Mouse (Mus musculus): ENCODE measurements at regions not wholly inside any gene's neighbourhood (a gene's known extent, or its start where the extent isn't known, plus 50 kb on each side); places are given as distances from the start of the nearest gene placed in this dataset.
"Not testable (repeated sequence)": the region's sequence is repeated elsewhere in the genome, so short reads cannot be mapped to it uniquely, and the experiment has no call there.

- no peak for DNase-seq
Measured at GRCm38 (mm10) chr15:59728817-59729560, 287.4 kb downstream of the 4933412E24Rik start.

DNA sequence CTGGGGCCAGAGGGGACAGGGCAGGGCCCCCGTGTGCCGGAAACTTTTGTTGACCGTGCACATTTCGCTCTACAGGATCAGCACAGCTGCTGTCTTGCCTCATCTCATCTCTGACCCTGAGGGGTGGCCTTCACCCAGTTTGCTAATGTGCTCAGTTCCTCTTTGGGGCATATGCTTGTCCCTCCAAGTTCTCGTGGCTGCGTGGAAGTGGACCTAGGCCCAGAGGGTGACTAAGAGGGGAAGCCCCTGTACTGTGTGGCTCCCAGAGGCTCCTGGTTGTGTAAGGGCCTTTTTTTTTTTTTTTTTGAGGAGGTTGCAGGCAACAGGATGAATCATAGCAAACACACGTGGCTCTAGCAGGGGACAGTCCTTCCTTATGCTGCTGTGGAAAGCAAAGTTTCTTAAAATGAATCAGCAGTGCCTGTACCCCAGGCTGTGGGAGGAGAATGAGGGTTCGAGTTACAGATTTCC is 288.2 kb downstream of the 4933412E24Rik start:
- DNase-seq: peak; percentile 29

GRCm38 (mm10) chr15:59725881-59726280 is 290.5 kb downstream of the 4933412E24Rik start:
- DNase-seq: no peak

GRCm38 (mm10) chr15:59722661-59723413 is 293.6 kb downstream of the 4933412E24Rik start:
- DNase-seq: no peak

- DNase-seq: no peak
Measured at GRCm38 (mm10) chr15:59721420-59721819, 295.0 kb downstream of the 4933412E24Rik start.

DNA sequence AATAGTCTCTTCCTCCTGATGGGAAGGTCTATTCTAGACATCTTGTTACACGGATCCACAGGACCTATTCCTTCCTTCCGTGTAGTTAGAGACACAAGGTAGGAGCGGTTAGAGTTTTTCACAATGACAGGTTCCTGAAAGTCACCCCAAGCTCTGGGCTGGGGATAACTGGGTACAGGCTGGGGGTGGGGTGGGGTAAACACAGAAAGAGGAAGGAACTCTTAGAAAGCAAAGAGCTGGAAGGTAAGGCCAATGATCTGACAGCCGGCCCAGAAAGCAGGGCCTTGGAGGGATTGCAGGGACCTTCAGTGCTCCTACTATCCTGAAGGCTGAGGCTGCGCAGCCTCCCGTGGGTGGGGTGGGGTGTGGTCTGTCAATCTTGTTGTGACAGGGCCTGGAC is 295.4 kb downstream of the 4933412E24Rik start:
- no peak for DNase-seq

- no peak for DNase-seq
Measured at GRCm38 (mm10) chr15:59720149-59720548, 296.3 kb downstream of the 4933412E24Rik start.

GRCm38 (mm10) chr15:59719383-59720128 is 296.9 kb downstream of the 4933412E24Rik start:
- DNase-seq: not testable (repeated sequence)

DNA sequence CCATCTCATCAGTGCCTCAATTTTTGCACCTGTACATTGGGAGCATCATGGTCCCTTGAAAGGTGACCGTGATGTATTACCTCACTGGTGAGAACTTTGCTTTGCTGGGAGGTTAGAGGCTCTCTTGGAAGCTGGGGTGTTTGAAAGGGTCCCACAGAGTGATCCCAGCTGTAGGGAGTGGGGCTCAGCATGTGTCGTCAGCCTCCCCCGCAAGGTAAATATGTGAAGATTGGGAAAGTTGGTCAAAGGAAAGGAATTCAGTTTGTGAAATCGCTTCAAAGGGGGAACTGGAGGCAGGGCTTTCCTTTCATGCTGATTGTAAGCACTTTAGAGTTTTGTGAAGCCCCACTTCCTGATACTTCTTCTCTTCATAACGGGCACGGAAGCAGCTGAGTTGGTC is 299.5 kb downstream of the 4933412E24Rik start:
- no peak for DNase-seq

DNA sequence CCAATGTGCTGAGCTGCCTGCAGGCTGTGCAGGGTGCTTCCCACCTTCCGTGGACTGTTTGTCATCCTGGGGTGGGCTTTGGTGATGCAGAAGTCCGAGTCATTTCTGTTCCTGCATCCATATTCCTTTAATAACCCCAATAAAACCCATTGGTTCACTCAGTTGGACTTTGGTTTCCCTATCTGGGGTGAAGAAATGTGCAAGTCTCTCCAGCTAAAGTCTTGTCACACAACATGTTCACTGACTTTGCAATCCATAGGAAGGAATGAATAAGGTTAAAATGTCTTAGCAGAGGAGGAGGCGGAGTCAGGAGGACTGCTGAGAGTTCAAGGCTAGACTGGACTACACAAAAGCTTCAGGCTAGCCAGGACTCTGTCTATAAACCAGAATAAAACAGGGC is 300.5 kb downstream of the 4933412E24Rik start:
- no peak for DNase-seq

DNA sequence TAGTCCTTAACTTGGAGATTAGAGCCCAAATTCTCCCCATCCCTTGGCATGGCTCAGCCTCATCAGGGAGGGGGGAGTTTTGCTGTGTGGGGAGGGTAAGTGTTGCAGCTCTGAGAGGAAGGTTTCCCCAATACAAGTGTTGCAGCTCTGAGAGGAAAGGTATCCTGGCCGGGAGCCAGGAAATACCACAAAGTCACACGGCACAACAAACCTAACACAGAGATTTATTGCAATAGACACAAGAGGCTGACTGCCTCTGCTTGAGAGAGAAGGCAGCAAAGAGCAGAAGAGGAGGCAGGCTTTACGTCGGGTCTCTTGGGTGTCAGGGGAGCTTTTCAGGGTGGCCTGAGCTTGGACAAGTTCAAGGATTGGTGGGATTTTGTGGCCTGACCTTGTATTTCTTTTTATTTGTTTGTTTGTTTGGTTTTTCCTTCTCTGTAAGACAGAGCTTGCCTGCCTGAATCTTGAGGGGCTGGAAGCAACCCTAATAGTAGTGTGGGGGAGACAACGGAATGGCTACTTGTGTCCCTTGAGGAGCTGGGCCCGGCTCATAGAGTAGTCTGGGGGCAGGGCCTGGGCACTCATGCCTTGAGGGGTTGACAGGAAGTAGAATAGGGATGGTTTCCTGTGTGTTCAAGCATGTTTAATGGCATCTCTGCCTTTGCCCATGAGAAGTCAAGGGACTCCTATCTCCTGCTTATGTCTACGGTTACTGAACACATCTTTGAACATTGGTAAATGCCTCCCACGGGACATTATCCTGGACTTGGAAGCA is 302.3 kb downstream of the 4933412E24Rik start:
- peak; percentile 48 for DNase-seq

GRCm38 (mm10) chr15:59712077-59712752 is 304.2 kb downstream of the 4933412E24Rik start:
- no peak for DNase-seq

DNA sequence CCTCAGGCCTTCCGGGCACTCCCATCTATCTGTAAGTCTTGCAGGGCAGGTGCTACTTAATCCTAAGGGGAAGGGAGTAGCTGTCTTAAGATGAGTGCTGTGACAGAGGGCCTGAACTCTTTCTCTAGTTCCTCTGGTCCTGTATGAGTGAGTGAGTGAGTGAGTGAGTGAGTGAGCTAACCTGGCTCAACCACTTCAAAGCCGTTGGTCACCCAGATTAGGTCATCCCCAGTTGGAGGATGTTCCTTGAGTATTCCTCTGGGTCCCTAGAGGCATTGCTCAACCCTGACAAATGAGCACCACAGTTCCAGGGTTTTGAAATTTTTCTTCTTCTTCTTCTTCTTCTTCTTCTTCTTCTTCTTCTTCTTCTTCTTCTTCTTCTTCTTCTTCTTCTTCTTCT is 306.5 kb downstream of the 4933412E24Rik start:
- DNase-seq: no peak

DNA sequence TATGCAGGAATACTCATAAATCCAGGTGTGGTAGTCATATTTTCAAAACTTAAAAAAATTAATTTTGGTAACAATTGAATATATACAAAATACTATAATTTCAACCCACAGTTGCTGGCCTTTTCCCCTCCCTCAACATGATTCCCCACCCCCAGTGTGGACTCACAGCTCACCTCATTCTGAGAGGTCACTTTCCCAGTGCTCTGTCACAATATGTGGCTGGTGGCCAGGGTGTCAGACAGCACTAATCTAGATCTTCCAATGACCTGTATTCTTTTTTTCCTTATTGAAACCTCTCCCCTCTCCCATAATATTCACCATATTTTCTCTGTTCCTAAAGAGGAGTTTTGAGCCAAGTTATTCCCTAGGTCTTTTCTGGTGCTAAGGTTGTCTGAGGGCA is 308.0 kb downstream of the 4933412E24Rik start:
- no peak for DNase-seq

GRCm38 (mm10) chr15:59707081-59707480 is 309.3 kb downstream of the 4933412E24Rik start:
- no peak for DNase-seq

Data from kidney, adult 11 months (tissue).